Mouse (Mus musculus) liver, adult 2 months (tissue): Measurements from ENCODE around the gene Engase. TPM values are rescaled to one million over a fixed set of nuclear protein-coding genes. Genes with fewer than 3 reads are reported as not detected.
A peak's percentile ranks its signal among the peaks of the same experiment; 100 is the strongest.

Experiments
- DNase-seq: peaks from one replicate; pipeline ENCODE4 v3.0.0-alpha.2; 2011; ENCODE audit warnings: low read depth, low spot score; ENCODE audit errors: extremely low read depth
- H3K27ac ChIP-seq: fragments of 200-500 bp; replicated peaks from 2 replicates; pipeline ENCODE4 v1.5.1; 2012; ENCODE audit warnings: low read depth, mild to moderate bottlenecking, control low read depth, inconsistent platforms, low read length; ENCODE audit not compliant: insufficient read depth
- H3K27me3 ChIP-seq: fragments of 200-500 bp; 2 replicates; pipeline ENCODE4 v1.6.1; 2012; ENCODE audit warnings: mild to moderate bottlenecking, moderate library complexity, low read length, inconsistent platforms; ENCODE audit not compliant: control insufficient read depth, insufficient read depth
- H3K36me3 ChIP-seq: fragments of 200-500 bp; 2 replicates; pipeline ENCODE4 v1.6.1; 2012; ENCODE audit warnings: low read length, inconsistent platforms; ENCODE audit not compliant: control insufficient read depth, insufficient read depth
- H3K4me1 ChIP-seq: fragments of 200-500 bp; 2 replicates; pipeline ENCODE4 v1.6.1; 2011; ENCODE audit warnings: low read length; ENCODE audit not compliant: control insufficient read depth, insufficient read depth
- H3K4me3 ChIP-seq: fragments of 200-500 bp; 2 replicates; pipeline ENCODE4 v1.5.1; 2011; ENCODE audit warnings: low read depth, mild to moderate bottlenecking, control low read depth, low read length, moderate library complexity; ENCODE audit not compliant: insufficient read depth
- H3K79me2 ChIP-seq: fragments of 200-500 bp; 2 replicates; pipeline ENCODE4 v1.6.1; 2012; ENCODE audit warnings: inconsistent platforms, mild to moderate bottlenecking, low read length, moderate library complexity; ENCODE audit not compliant: control insufficient read depth, insufficient read depth
- H3K9ac ChIP-seq: fragments of 200-500 bp; 2 replicates; pipeline ENCODE4 v1.6.1; 2012; ENCODE audit warnings: low read depth, mild to moderate bottlenecking, control low read depth, inconsistent platforms, low read length
- CTCF ChIP-seq: fragments of 200-500 bp; IDR thresholded peaks from 2 replicates; pipeline ENCODE4 v1.5.1; 2011; ENCODE audit warnings: low read depth, low read length, control low read depth
- POLR2A ChIP-seq: fragments of 200-500 bp; IDR thresholded peaks from 2 replicates; pipeline ENCODE4 v1.6.1; 2011; ENCODE audit warnings: low read length, control low read depth; ENCODE audit not compliant: insufficient read depth; ENCODE audit errors: extremely low read depth
- whole genome bisulfite sequencing: fragments of 180-500 bp; shearing (Covaris S2); methylation state at CpG from one replicate; pipeline ENCODE4 v1.1.7; 2018; 5-methylcytosine and 5-hydroxymethylcytosine counted together
- polyA plus RNA-seq: library from polyadenylated mRNA; depleted of rRNA; stranded (reverse); fragments of >200 nt; gene quantifications from 2 replicates; pipeline ENCODE4 v1.2.3, GENCODE M21; 2012
- total RNA-seq: library from RNA; depleted of rRNA; stranded (reverse); fragments of >200 nt; gene quantifications from 2 replicates; pipeline ENCODE4 v1.2.3, GENCODE M21; 2014

The Engase gene
- total and polyA plus RNA-seq, 2 experiments = 3.0 to 8.3 TPM

DNA sequence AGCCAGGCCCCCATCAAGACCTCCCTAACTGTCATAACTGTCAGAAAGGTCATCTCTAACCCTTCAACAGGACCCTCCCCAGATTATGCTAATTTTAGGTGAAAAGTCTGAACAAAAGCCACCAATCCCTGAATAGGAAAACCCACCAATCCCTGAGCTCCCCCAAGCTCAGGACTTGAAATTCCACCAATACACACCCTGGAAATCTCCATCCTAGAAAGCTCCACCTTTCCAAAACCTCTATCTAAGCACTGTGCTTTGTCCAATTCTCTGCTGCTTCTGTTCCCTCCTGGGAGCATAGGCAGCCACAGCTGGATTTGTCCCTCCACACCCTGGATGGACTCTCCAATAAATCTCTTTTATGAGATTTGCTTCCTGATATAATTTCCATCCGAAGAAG, 3.5 kb upstream of the Engase start:
- Histone ChIP-seq H3K4me3 (no peak overlapping the region), H3K27me3 (no peaks in the 10 kb centered on the region), H3K9ac (no peak overlapping the region), H3K79me2 (no peaks in the 10 kb centered on the region), H3K4me1 (peaks cover 3% of the 10 kb centered on the region), H3K27ac (no peak overlapping the region), H3K36me3 (no peaks in the 10 kb centered on the region)
- no peak for TF ChIP-seq CTCF
- no peak for TF ChIP-seq POLR2A
- 68% methylated on average over 1 of the region's 1 CpGs for WGBS
- no peak for DNase-seq

DNA sequence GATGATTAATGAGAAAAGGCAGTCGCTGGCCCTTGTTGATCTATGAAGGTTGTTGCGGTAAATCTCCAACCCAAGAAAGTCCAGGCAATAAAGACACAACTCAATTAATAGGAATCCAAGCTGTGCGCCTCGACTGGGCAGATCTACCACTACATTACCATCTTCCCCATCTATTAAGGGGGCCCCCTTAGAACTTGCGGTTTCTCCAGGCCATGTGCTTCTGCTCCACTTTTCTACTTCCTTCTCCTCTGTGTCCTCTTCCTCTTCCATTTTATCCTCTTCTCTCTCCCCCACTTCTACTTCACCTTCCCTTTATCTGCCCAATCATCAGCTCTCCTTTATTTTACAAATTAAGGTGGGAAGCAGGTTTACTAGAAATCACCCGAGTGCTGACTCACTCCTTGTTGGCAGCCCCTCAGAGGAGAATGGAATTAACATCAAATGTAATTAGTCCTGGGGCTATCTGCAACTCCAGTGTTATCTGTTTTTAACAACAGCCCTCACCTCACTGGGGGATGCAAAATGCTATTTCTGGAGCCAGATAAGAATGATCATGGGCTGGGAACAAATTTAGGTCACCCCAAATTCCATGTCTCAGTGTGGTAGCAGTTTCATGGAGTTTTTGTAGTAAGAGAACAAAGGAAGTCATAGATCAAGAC, 2.7 kb upstream of the Engase start:
- no peak overlapping the region for H3K9ac ChIP-seq
- no peaks in the 10 kb centered on the region for H3K79me2 ChIP-seq

DNA sequence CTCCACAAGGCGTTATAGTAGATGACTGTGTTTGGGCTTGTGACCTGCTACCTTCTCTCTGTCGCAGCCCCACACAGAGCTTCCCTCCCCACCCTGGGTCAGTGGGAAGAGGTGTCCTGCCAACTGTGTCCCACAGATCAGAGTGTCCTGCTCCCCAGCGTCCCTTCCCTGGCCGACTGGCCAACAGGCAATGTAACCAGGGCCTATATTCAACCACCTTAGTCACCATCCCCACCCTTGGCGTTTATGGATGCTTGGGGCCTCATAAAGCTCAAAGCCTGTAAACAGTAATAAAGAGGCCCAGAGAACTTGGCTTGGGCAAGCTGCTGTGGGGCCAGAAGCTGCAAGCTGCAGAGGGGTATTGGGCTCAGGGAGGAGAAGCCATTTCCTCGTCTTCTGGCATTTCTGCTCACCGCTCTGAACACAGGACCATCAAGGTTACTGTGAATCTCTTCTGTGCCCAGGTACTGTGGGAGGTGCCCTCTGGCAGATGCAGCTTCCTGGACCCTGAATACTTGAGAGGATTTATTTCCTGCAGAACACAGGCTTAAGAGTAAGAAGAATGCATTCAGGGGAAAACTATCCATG, 1.0 kb upstream of the Engase start:
- no peaks in the 10 kb centered on the region for H3K79me2 ChIP-seq
- 91% methylated on average over 7 of the region's 7 CpGs for WGBS

More for the DNA sequence above, 2.7 kb upstream of the Engase start:
- H3K36me3 ChIP-seq = no peaks in the 10 kb centered on the region
- H3K4me3 ChIP-seq = no peak overlapping the region
- DNase-seq = no peak
- no peaks in the 10 kb centered on the region for H3K27me3 ChIP-seq
- no peak for TF ChIP-seq CTCF
- TF ChIP-seq POLR2A = no peak
- H3K4me1 ChIP-seq = peaks cover 3% of the 10 kb centered on the region
- 77% methylated on average over 6 of the region's 6 CpGs for WGBS
- no peak overlapping the region for H3K27ac ChIP-seq

DNA sequence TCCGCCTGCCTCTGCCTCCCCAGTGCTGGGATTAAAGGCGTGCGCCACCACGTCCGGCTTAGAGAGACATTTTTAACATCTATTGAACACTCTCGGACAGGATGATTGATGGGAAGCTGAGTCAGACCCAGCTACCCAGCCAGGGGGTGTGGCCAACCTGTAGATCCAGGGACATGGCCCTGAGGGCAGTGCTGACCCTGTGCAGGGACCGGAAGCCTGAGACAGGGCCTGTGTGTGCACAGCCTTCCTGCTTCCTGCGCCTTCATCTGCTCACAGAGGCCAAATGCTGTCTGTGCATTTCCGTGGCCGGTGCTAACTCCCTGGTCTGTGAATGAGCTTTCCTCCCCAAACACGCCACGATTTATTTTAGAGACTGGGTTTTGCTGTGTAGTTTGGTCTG, 3.1 kb downstream of the Engase start:
- Histone ChIP-seq H3K27ac (0 out of 2 replicates have a peak overlapping the region, but pooled peaks have one; percentile 26), H3K9ac (no peak overlapping the region), H3K79me2 (no peaks in the 10 kb centered on the region), H3K4me3 (no peak overlapping the region), H3K4me1 (peaks cover 3% of the 10 kb centered on the region; the same call in 1 of the 2 replicates), H3K27me3 (no peaks in the 10 kb centered on the region), H3K36me3 (peaks cover 7% of the 10 kb centered on the region)
- DNase-seq = no peak
- 79% methylated on average over 12 of the region's 12 CpGs for WGBS
- TF ChIP-seq CTCF = no peak
- no peak for TF ChIP-seq POLR2A

More for the DNA sequence above, 1.0 kb upstream of the Engase start:
- TF ChIP-seq POLR2A = no peak
- TF ChIP-seq CTCF = no peak
- H3K4me1 ChIP-seq = peaks cover 3% of the 10 kb centered on the region
- H3K4me3 ChIP-seq = no peak overlapping the region
- no peak overlapping the region for H3K9ac ChIP-seq
- no peak overlapping the region for H3K27ac ChIP-seq
- DNase-seq = no peak
- H3K36me3 ChIP-seq = 0 out of 2 replicates have a peak, but pooled peaks cover 2% of the 10 kb centered on the region
- H3K27me3 ChIP-seq = no peaks in the 10 kb centered on the region

DNA sequence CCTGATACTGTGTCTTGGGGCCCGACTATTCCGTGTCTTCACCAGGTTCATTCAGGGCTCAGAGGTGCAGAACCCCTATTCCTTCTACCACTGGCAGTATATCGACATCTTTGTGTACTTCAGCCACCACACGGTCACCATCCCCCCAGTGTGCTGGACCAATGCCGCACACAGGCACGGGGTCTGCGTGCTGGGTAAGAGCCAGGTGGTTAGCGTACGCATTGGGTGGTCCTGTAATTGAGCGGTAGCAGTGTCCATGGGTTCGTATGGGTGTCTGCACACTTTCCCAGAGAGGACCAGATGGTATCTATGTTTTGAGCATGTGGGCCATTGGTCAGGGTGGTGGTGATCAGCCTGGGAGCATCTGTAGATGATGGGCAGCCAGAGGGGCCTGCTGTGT, 4.6 kb downstream of the Engase start:
- no peak overlapping the region for H3K4me3 ChIP-seq
- 94% methylated on average over 11 of the region's 11 CpGs for WGBS
- H3K4me1 ChIP-seq = peaks cover 3% of the 10 kb centered on the region; the same call in 1 of the 2 replicates
- H3K27me3 ChIP-seq = no peaks in the 10 kb centered on the region
- no peaks in the 10 kb centered on the region for H3K79me2 ChIP-seq
- H3K36me3 ChIP-seq = peaks cover 7% of the 10 kb centered on the region
- H3K9ac ChIP-seq = no peak overlapping the region
- no peak for DNase-seq
- no peak overlapping the region for H3K27ac ChIP-seq
- no peak for TF ChIP-seq POLR2A
- TF ChIP-seq CTCF = no peak

DNA sequence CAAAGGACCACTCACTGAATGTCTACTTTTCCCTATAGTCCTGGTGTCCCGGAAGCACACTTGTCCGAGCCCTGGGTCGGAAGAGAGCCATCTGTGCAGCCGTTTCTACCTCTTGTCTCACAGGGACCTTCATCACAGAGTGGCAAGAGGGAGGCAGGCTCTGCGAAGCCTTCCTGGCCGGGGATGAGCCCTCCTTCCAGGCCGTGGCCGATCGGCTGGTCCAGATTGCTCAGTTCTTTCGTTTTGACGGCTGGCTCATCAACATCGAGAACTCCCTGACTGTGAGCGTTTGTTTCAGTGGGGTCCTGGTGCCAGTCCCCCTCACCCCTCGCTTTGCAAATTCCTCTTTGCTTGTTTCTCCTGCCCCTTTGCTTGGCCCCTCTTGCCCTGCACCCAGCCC, 5.1 kb downstream of the Engase start:
- 90% methylated on average over 14 of the region's 14 CpGs for WGBS
- no peak overlapping the region for H3K9ac ChIP-seq
- DNase-seq = no peak
- TF ChIP-seq POLR2A (no peak), CTCF (no peak)
- H3K27me3 ChIP-seq = no peaks in the 10 kb centered on the region
- peaks cover 7% of the 10 kb centered on the region for H3K36me3 ChIP-seq
- no peak overlapping the region for H3K27ac ChIP-seq
- no peak overlapping the region for H3K4me3 ChIP-seq
- H3K79me2 ChIP-seq = no peaks in the 10 kb centered on the region
- peaks cover 3% of the 10 kb centered on the region; the same call in 1 of the 2 replicates for H3K4me1 ChIP-seq
